Mouse (Mus musculus) forebrain, embryonic 14.5 days (tissue): ENCODE results near the gene Cldn22. TPM values are rescaled to one million over a fixed set of nuclear protein-coding genes. Genes with fewer than 3 reads are reported as not detected.

Source experiments
- ATAC-seq: fragments of 200-750 bp; cut with Nextera tagmentation; 2 replicates; pipeline ENCODE4 v1.8.0; 2017; ENCODE audit warnings: mild to moderate bottlenecking, moderate library complexity
- DNase-seq: peaks from one replicate; pipeline ENCODE4 v3.0.0-alpha.2; 2015; ENCODE audit warnings: low spot score
- H3K27ac ChIP-seq: fragments of 300-500 bp; sonication (generic); 2 replicates; pipeline ENCODE4 v1.5.1; 2014; ENCODE audit warnings: low read depth, mild to moderate bottlenecking, control low read depth, low read length, moderate library complexity
- H3K27me3 ChIP-seq: fragments of 300-500 bp; sonication (generic); replicated peaks from 2 replicates; pipeline ENCODE4 v1.6.1; 2014; ENCODE audit warnings: low read length, control low read depth, mixed read lengths; ENCODE audit not compliant: control insufficient read depth, insufficient read depth
- H3K36me3 ChIP-seq: fragments of 300-500 bp; sonication (generic); 2 replicates; pipeline ENCODE4 v1.6.1; 2014; ENCODE audit warnings: low read length, control low read depth; ENCODE audit not compliant: control insufficient read depth, insufficient read depth
- H3K4me1 ChIP-seq: fragments of 300-500 bp; sonication (generic); 2 replicates; pipeline ENCODE4 v1.6.1; 2014; ENCODE audit warnings: antibody characterized with exemption, low read length, control low read depth; ENCODE audit not compliant: control insufficient read depth, insufficient read depth
- H3K4me2 ChIP-seq: fragments of 300-500 bp; sonication (generic); 2 replicates; pipeline ENCODE4 v1.6.1; 2014; ENCODE audit warnings: mild to moderate bottlenecking, control low read depth, low read length
- H3K4me3 ChIP-seq: fragments of 300-500 bp; sonication (generic); 2 replicates; pipeline ENCODE4 v1.5.1; 2014; ENCODE audit warnings: low read depth, low read length, control low read depth
- H3K9ac ChIP-seq: fragments of 300-500 bp; sonication (generic); 2 replicates; pipeline ENCODE4 v1.6.1; 2014; ENCODE audit warnings: mild to moderate bottlenecking, low read length, control low read depth, moderate library complexity
- H3K9me3 ChIP-seq: fragments of 300-500 bp; sonication (generic); replicated peaks from 2 replicates; pipeline ENCODE4 v1.6.1; 2016; ENCODE audit warnings: low read length, control low read depth, mixed read lengths; ENCODE audit not compliant: control insufficient read depth
- WGBS: fragments of 180-500 bp; shearing (Covaris S2); extraction: QIAGEN DNeasy Blood & Tissue Kit; methylation state at CpG from one replicate; pipeline ENCODE4 v1.1.7; 2014; 5-methylcytosine and 5-hydroxymethylcytosine counted together
- polyA plus RNA-seq: library from polyadenylated mRNA; unstranded; fragments of >200 nt; fragmentation: Nextera tagmentation; extraction: Ambion mirVana; gene quantifications from 2 replicates; pipeline ENCODE4 v1.2.1, GENCODE M21; 2014

The Cldn22 gene
- polyA plus RNA-seq, 1 experiment from 2014 or later = not detected

DNA sequence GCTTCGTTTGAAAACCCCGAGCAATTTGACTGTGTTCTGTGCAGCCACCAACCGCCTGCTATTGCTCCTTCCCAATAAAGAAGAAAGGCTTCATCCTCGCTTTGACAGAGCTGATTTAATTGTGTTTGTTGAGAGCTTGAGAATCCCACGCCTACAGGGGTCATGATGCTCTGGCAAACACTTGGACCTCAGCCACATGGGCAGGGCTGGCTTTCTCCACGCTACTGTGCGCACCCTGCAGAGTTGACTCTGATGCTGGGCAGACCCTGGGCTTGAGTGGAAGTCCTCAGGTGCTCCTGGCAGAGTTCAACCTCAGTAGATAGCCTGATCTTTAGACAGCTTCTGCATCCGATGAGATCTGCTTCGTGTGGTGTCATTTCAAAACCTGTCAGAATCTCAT lies 32.3 kb upstream of the Cldn22 start:
- ATAC-seq (no peak), DNase-seq (no peak)
- WGBS = 63% methylated on average over 9 of the region's 9 CpGs

DNA sequence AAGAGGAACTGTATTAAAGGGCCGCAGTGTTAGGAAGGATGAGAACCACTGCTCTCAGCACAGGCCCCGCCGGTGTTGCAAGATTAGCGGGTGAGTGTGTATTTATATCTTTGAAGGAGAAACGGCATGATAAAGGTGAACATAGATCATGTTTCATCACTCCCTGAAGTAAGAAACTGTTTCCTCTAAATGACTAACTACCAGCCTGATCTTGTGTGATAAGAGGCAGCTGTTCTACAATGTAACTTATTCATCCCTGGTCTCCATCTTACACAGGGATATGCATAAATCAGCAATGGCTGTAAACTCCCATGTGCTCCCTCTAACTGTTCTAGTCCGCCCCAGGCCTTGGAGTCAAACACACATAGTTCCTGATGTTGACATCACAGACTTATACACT lies 24.8 kb upstream of the Cldn22 start:
- no peak overlapping the region for H3K27ac ChIP-seq
- 94% methylated on average over 6 of the region's 6 CpGs for WGBS
- no peak for DNase-seq

More for the DNA sequence above, 32.3 kb upstream of the Cldn22 start:
- Histone ChIP-seq H3K4me3 (no peak overlapping the region), H3K27ac (no peak overlapping the region), H3K9ac (no peak overlapping the region), H3K27me3 (no peaks in the 10 kb centered on the region), H3K4me1 (0 out of 2 replicates have a peak, but pooled peaks cover 3% of the 10 kb centered on the region), H3K4me2 (no peak overlapping the region), H3K9me3 (no peaks in the 10 kb centered on the region), H3K36me3 (no peaks in the 10 kb centered on the region)

DNA sequence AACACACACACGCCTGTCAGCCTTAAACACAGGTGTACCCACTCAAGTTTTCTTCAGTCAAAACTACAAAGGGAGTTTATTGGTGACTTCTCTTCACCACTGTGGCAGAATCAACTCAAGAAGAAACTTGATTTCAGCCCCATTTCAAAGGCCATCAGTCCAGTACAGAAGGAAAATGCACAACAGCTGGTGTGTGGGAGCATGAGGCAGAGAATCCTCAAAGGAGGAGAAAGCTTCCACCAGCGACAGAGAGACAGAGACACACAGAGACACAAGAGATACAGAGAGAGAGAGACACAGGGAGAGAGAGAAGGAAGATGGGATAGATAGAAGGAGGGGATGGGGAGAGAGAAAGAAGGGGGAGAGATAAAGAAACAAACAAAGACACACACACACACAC lies 21.9 kb upstream of the Cldn22 start:
- H3K4me1 ChIP-seq = no peaks in the 10 kb centered on the region
- no peak overlapping the region for H3K4me3 ChIP-seq
- H3K36me3 ChIP-seq = no peaks in the 10 kb centered on the region
- H3K9me3 ChIP-seq = no peaks in the 10 kb centered on the region
- 73% methylated on average over 2 of the region's 2 CpGs for WGBS
- H3K27ac ChIP-seq = no peak overlapping the region
- H3K4me2 ChIP-seq = no peak overlapping the region
- H3K9ac ChIP-seq = no peak overlapping the region
- H3K27me3 ChIP-seq = no peaks in the 10 kb centered on the region
- no peak for ATAC-seq
- no peak for DNase-seq

More for the DNA sequence above, 24.8 kb upstream of the Cldn22 start:
- ATAC-seq = no peak
- Histone ChIP-seq H3K27me3 (no peaks in the 10 kb centered on the region), H3K4me1 (no peaks in the 10 kb centered on the region), H3K4me3 (no peak overlapping the region), H3K36me3 (no peaks in the 10 kb centered on the region), H3K9me3 (no peaks in the 10 kb centered on the region), H3K4me2 (no peak overlapping the region), H3K9ac (no peak overlapping the region)

DNA sequence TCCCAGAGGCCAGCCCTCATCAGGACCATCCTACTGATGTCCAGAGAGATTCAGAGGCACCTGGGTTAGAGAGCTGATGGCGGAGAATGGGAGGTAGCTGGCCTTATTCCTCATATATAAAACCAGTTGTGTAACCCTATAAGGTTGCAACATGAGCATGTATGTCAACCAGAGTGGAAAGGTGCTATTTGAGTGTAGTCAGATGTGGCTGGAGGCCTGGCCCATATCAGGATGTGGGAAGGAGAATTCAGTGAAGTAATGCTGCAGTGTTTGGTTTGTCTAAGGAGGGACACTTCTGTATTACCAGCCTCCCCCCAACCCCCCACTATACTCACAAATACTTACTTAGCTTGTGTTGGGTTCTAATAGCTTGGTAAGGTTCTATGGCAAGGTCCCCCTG lies 20.0 kb upstream of the Cldn22 start:
- Histone ChIP-seq H3K27ac (no peak overlapping the region), H3K9me3 (no peaks in the 10 kb centered on the region), H3K36me3 (no peaks in the 10 kb centered on the region), H3K4me1 (no peaks in the 10 kb centered on the region), H3K27me3 (no peaks in the 10 kb centered on the region), H3K4me2 (no peak overlapping the region), H3K4me3 (no peak overlapping the region), H3K9ac (no peak overlapping the region)
- no peak for ATAC-seq
- 98% methylated on average over 1 of the region's 1 CpGs for WGBS
- no peak for DNase-seq

DNA sequence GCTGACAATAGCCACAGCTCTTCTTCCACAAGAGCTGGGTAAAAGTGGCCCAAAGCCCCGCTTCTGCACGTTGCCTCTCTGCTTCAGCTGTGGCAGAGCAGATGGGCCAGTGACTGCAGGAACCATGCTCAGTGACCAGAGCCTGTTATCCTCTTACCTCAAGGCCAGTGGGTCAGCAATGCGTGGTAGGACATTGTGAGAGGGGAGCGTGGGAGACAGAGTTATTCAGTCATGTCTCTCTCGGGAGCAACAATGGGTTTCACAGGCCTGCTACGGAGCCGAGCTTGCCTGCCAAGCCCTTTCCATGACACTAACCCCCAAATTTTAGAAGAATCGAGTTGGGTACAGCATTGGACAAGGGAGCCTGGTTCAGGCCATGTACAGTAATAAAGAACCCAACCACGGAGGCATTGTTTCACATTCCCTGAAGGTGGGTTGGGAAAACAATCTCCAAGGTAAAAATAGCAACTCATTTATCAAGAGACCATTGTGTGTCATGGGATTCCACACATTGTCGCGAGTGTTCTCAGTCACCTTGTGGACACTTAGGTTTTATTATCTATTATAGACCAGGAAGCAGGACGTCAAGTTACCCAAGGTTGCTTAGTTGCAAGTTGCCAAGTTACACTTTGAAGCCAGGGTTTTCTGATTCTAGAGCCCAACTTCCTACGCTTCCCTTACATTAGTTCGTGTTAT lies 14.2 kb upstream of the Cldn22 start:
- H3K9me3 ChIP-seq = no peaks in the 10 kb centered on the region
- H3K27me3 ChIP-seq = no peaks in the 10 kb centered on the region
- H3K9ac ChIP-seq = no peak overlapping the region
- no peaks in the 10 kb centered on the region for H3K4me1 ChIP-seq
- H3K4me3 ChIP-seq = no peak overlapping the region
- H3K36me3 ChIP-seq = no peaks in the 10 kb centered on the region
- WGBS = 89% methylated on average over 14 of the region's 14 CpGs
- no peak for ATAC-seq
- DNase-seq = no peak
- H3K4me2 ChIP-seq = no peak overlapping the region
- no peak overlapping the region for H3K27ac ChIP-seq

DNA sequence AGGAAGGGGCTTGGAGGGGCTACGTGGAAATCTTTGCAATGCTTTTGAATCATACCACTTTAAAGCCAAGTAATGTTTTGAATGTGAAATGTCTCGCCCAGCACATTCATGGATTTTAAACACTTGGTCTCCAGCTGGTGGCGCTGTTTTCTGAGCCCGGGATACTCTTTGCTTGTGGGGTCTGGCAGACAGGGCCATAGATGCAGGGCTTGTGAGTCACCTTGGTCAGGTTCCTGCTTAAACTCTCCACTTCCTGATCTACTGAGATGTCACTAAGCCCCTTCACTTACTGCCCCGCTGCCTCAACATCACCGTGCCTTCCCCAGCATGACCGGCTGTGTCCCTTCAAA lies 13.6 kb upstream of the Cldn22 start:
- DNase-seq = no peak
- 81% methylated on average over 7 of the region's 7 CpGs for WGBS
- no peaks in the 10 kb centered on the region for H3K9me3 ChIP-seq
- no peak overlapping the region for H3K4me3 ChIP-seq
- no peak overlapping the region for H3K4me2 ChIP-seq
- no peaks in the 10 kb centered on the region for H3K4me1 ChIP-seq
- no peaks in the 10 kb centered on the region for H3K27me3 ChIP-seq
- no peak for ATAC-seq
- H3K36me3 ChIP-seq = no peaks in the 10 kb centered on the region
- H3K27ac ChIP-seq = no peak overlapping the region
- H3K9ac ChIP-seq = no peak overlapping the region

DNA sequence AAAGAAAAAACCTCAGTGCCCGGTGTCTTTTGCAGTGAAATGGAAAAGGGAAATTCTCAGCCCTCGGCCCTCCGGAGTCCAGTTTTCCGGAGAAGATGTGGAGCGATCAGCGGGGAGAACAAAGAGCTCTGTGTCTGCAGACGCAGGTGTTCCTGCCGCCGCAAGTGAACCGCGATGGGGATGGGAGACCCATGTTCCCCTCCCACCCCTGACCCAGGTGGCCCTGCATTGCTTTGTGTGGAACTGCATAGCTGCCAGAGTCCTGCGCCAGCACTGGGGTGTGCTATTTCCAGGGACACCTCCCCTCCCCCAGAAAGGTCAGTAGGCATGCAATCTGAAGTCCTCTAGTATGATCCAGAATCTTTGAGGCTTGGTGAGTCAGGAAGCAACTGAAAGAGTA lies 13.1 kb upstream of the Cldn22 start:
- Histone ChIP-seq H3K9me3 (no peaks in the 10 kb centered on the region), H3K27ac (no peak overlapping the region), H3K4me1 (no peaks in the 10 kb centered on the region), H3K9ac (no peak overlapping the region), H3K4me3 (no peak overlapping the region), H3K27me3 (no peaks in the 10 kb centered on the region), H3K36me3 (no peaks in the 10 kb centered on the region), H3K4me2 (no peak overlapping the region)
- 85% methylated on average over 12 of the region's 12 CpGs for WGBS
- ATAC-seq (no peak), DNase-seq (no peak)

DNA sequence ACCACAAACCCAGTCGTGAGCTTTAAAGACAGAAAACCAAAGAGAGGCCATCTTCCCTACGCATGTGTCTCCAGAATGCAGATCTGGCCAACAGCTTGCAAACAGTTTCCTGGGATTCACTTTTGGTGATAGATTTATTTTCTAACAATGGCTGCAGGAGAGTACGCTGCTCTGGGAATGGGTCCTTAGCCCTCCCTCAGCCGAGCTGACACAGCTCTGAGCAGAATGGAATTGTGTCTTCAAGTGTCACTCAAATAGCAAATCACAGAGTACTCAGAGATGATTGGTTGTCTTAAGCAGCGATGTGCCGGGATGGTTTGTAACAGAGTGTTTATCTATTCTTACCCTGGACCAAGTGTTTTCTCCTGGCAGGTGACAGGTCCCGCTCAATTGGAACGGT lies 5.2 kb upstream of the Cldn22 start:
- Histone ChIP-seq H3K4me3 (no peak overlapping the region), H3K4me1 (no peaks in the 10 kb centered on the region), H3K27me3 (no peaks in the 10 kb centered on the region), H3K9ac (no peak overlapping the region), H3K36me3 (no peaks in the 10 kb centered on the region), H3K27ac (no peak overlapping the region), H3K4me2 (no peak overlapping the region), H3K9me3 (no peaks in the 10 kb centered on the region)
- ATAC-seq (no peak), DNase-seq (no peak)
- WGBS = 87% methylated on average over 8 of the region's 8 CpGs

DNA sequence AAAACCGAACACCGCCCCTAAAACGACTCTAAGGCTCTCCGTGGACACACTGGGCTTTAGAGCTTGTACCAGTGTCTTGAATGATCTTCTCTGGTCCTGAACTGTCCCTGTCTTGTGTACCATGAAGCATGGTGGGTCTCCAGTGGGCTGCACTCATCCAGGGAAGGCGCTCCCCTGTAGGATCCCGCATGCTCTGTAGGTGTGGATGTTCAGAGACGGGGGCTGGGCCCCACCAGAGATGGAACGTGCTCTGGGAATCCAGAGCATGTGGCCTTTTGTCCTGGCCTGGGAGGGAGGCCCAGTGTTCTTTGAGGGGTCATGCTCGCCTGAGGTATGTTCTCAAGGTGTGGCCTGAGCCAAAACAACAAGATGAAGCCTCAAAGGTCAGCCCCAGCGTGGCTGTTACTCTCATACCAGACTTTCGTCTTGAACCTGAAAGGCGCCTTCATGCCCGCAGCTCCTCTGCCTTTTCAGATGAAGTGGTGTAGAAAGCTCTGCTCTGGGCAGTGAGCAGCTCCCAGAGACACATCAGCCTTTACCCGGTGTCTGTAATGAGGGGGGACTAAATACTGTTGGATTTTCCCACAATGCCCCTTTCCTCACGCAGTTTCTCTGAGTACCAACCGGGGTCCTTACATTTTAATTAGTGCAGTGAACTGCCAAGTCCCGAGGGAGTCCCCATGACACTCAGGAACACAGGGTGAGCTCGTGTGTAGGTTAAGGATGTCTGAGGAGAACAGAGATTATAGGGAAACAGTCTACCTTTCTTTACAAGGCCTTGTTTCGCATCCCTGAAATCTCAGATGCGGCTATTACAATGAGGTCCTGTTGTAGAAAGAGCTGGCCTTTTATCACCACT lies 3.1 kb upstream of the Cldn22 start:
- 77% methylated on average over 20 of the region's 20 CpGs for WGBS
- Histone ChIP-seq H3K4me1 (no peaks in the 10 kb centered on the region), H3K27ac (no peak overlapping the region), H3K9me3 (no peaks in the 10 kb centered on the region), H3K4me2 (no peak overlapping the region), H3K4me3 (no peak overlapping the region), H3K9ac (no peak overlapping the region), H3K27me3 (no peaks in the 10 kb centered on the region), H3K36me3 (no peaks in the 10 kb centered on the region)
- ATAC-seq (no peak), DNase-seq (no peak)
